Mouse (Mus musculus) MEL (cell line): ENCODE data around the gene Vps35l. TPM values are rescaled to one million over a fixed set of nuclear protein-coding genes. Genes with fewer than 3 reads are reported as not detected.

Source experiments
- DNase-seq: peaks from one replicate; pipeline ENCODE4 v3.0.0; 2011; ENCODE audit warnings: low read depth, low spot score
- H3K27ac ChIP-seq: 2 replicates; pipeline ENCODE4 v1.5.1; 2012; ENCODE audit warnings: low read depth, mild to moderate bottlenecking, control low read depth, low read length, moderate library complexity; ENCODE audit not compliant: control insufficient read depth
- H3K27me3 ChIP-seq, 2 experiments: fragments of 150-350 bp in 1 of 2; sonication (generic) in 1 of 2; 2 replicates each; pipeline ENCODE4 v1.6.1; 2012; ENCODE audit warnings: low read length in 2 of 2, mild to moderate bottlenecking in 2 of 2, improper control_type of control experiment in 1 of 2, moderate library complexity in 1 of 2; ENCODE audit not compliant: insufficient read depth in 2 of 2, control insufficient read depth in 1 of 2
- H3K36me3 ChIP-seq, 2 experiments: 2 replicates each; pipeline ENCODE4 v1.6.1; 2012 to 2014; ENCODE audit warnings: low read length in 2 of 2, improper control_type of control experiment in 1 of 2, inconsistent platforms in 1 of 2, mild to moderate bottlenecking in 1 of 2; ENCODE audit not compliant: insufficient read depth in 2 of 2, control insufficient read depth in 1 of 2
- H3K4me1 ChIP-seq, 2 experiments: fragments of 150-350 bp in 1 of 2; sonication (generic) in 1 of 2; 2 replicates each; pipeline ENCODE4 v1.6.1; 2012; ENCODE audit warnings: low read length in 2 of 2, improper control_type of control experiment in 1 of 2, mild to moderate bottlenecking in 1 of 2; ENCODE audit not compliant: insufficient read depth in 2 of 2, control insufficient read depth in 1 of 2
- H3K4me3 ChIP-seq, 2 experiments: fragments of 150-350 bp in 1 of 2; sonication (generic) in 1 of 2; 2 replicates each; pipeline ENCODE4 v1.5.1; 2012; ENCODE audit warnings: low read depth in 2 of 2, low read length in 2 of 2, mild to moderate bottlenecking in 2 of 2, moderate library complexity in 2 of 2, control low read depth in 1 of 2, improper control_type of control experiment in 1 of 2; ENCODE audit not compliant: control insufficient read depth in 1 of 2, insufficient read depth in 1 of 2
- H3K79me2 ChIP-seq: 2 replicates; pipeline ENCODE4 v1.6.1; 2012; ENCODE audit warnings: mild to moderate bottlenecking, low read length, moderate library complexity; ENCODE audit not compliant: control insufficient read depth, poor library complexity, insufficient read depth
- H3K9ac ChIP-seq: 2 replicates; pipeline ENCODE4 v1.6.1; 2012; ENCODE audit warnings: low read depth, mild to moderate bottlenecking, control low read depth, low read length, moderate library complexity; ENCODE audit not compliant: control insufficient read depth, poor library complexity, severe bottlenecking
- H3K9me3 ChIP-seq: fragments of 150-350 bp; sonication (generic); replicated peaks from 2 replicates; pipeline ENCODE4 v1.6.1; 2012; ENCODE audit warnings: mild to moderate bottlenecking, low read length, improper control_type of control experiment, moderate library complexity; ENCODE audit not compliant: insufficient read depth
- BHLHE40 ChIP-seq: IDR thresholded peaks from 2 replicates; pipeline ENCODE4 v1.6.1; 2012; ENCODE audit warnings: low read depth, mild to moderate bottlenecking, inconsistent platforms, low read length, improper control_type of control experiment, borderline replicate concordance
- CHD1 ChIP-seq: IDR thresholded peaks from 2 replicates; pipeline ENCODE4 v1.6.1; 2012; ENCODE audit warnings: low read depth, mild to moderate bottlenecking, inconsistent platforms, low read length, improper control_type of control experiment
- CHD2 ChIP-seq: IDR thresholded peaks from 2 replicates; pipeline ENCODE4 v1.6.1; 2011; ENCODE audit warnings: low read length, improper control_type of control experiment
- CTCF ChIP-seq, 3 experiments: IDR thresholded peaks in 2 of 3; conservative IDR thresholded peaks in 1 of 3; 2 replicates each; pipeline ENCODE4 v1.5.1; 2011 to 2012; ENCODE audit warnings: low read length in 3 of 3, low read depth in 2 of 3, mild to moderate bottlenecking in 2 of 3, improper control_type of control experiment in 1 of 3, inconsistent platforms in 1 of 3, mixed read lengths in 1 of 3, moderate library complexity in 1 of 3; ENCODE audit not compliant: control insufficient read depth in 1 of 3, insufficient read depth in 1 of 3, poor library complexity in 1 of 3, severe bottlenecking in 1 of 3
- E2F4 ChIP-seq: IDR thresholded peaks from 2 replicates; pipeline ENCODE4 v1.6.1; 2011; ENCODE audit warnings: low read depth, low read length, improper control_type of control experiment, borderline replicate concordance
- ELF1 ChIP-seq: IDR thresholded peaks from 2 replicates; pipeline ENCODE4 v1.6.1; 2014; ENCODE audit warnings: low read depth, mild to moderate bottlenecking, inconsistent platforms, low read length, improper control_type of control experiment, moderate library complexity
- EP300 ChIP-seq, 2 experiments: IDR thresholded peaks; 2 replicates each; pipeline ENCODE4 v1.6.1; 2011; ENCODE audit warnings: improper control_type of control experiment in 2 of 2, low read length in 2 of 2, low read depth in 1 of 2, mild to moderate bottlenecking in 1 of 2
- ETS1 ChIP-seq: IDR thresholded peaks from 2 replicates; pipeline ENCODE4 v1.6.1; 2012; ENCODE audit warnings: low read depth, mild to moderate bottlenecking, inconsistent platforms, low read length, improper control_type of control experiment, moderate library complexity
- GABPA ChIP-seq: IDR thresholded peaks from 2 replicates; pipeline ENCODE4 v1.6.1; 2012; ENCODE audit warnings: low read depth, mild to moderate bottlenecking, inconsistent platforms, low read length, improper control_type of control experiment, moderate library complexity
- GATA1 ChIP-seq: IDR thresholded peaks from 2 replicates; pipeline ENCODE4 v1.6.1; 2011; ENCODE audit warnings: low read depth, low read length, improper control_type of control experiment
- HCFC1 ChIP-seq: IDR thresholded peaks from 2 replicates; pipeline ENCODE4 v1.6.1; 2012; ENCODE audit warnings: low read depth, mild to moderate bottlenecking, inconsistent platforms, low read length, improper control_type of control experiment, moderate library complexity
- JUND ChIP-seq: IDR thresholded peaks from 2 replicates; pipeline ENCODE4 v1.6.1; 2011; ENCODE audit warnings: low read depth, mild to moderate bottlenecking, improper control_type of control experiment, low read length
- KAT2A ChIP-seq: conservative IDR thresholded peaks from 2 replicates; pipeline ENCODE4 v1.6.1; 2012; ENCODE audit warnings: low read depth, low read length, improper control_type of control experiment, inconsistent platforms
- MAFK ChIP-seq: IDR thresholded peaks from 2 replicates; pipeline ENCODE4 v1.6.1; 2011; ENCODE audit warnings: low read depth, mild to moderate bottlenecking, low read length, improper control_type of control experiment, borderline replicate concordance
- MAX ChIP-seq: IDR thresholded peaks from 2 replicates; pipeline ENCODE4 v1.6.1; 2011; ENCODE audit warnings: low read length, improper control_type of control experiment
- MAZ ChIP-seq: IDR thresholded peaks from 2 replicates; pipeline ENCODE4 v1.6.1; 2012; ENCODE audit warnings: low read depth, mild to moderate bottlenecking, inconsistent platforms, low read length, improper control_type of control experiment
- MEF2A ChIP-seq: IDR thresholded peaks from 2 replicates; pipeline ENCODE4 v1.6.1; 2014; ENCODE audit warnings: low read depth, mild to moderate bottlenecking, inconsistent platforms, low read length, improper control_type of control experiment; ENCODE audit not compliant: poor library complexity, insufficient replicate concordance, severe bottlenecking; ENCODE audit errors: extremely low read depth
- MXI1 ChIP-seq: IDR thresholded peaks from 2 replicates; pipeline ENCODE4 v1.6.1; 2011; ENCODE audit warnings: mild to moderate bottlenecking, low read depth, low read length, improper control_type of control experiment
- MYB ChIP-seq: IDR thresholded peaks from 2 replicates; pipeline ENCODE4 v1.6.1; 2011; ENCODE audit warnings: mild to moderate bottlenecking, low read depth, low read length, improper control_type of control experiment
- MYC ChIP-seq: IDR thresholded peaks from 2 replicates; pipeline ENCODE4 v1.6.1; 2011; ENCODE audit warnings: low read depth, mild to moderate bottlenecking, low read length, improper control_type of control experiment, moderate library complexity
- NELFE ChIP-seq: IDR thresholded peaks from 2 replicates; pipeline ENCODE4 v1.6.1; 2011; ENCODE audit warnings: low read depth, low read length, improper control_type of control experiment
- NRF1 ChIP-seq: IDR thresholded peaks from 2 replicates; pipeline ENCODE4 v1.6.1; 2014; ENCODE audit warnings: low read depth, mild to moderate bottlenecking, inconsistent platforms, low read length, improper control_type of control experiment, moderate library complexity; ENCODE audit not compliant: poor library complexity, insufficient read depth, severe bottlenecking
- POLR2A ChIP-seq, 2 experiments: IDR thresholded peaks; 2 replicates each; pipeline ENCODE4 v1.6.1; 2011 to 2012; ENCODE audit warnings: low read length in 2 of 2, mild to moderate bottlenecking in 2 of 2, control low read depth in 1 of 2, improper control_type of control experiment in 1 of 2, low read depth in 1 of 2, moderate library complexity in 1 of 2; ENCODE audit not compliant: control insufficient read depth in 1 of 2, insufficient read depth in 1 of 2, poor library complexity in 1 of 2
- POLR2AphosphoS2 ChIP-seq: IDR thresholded peaks from 2 replicates; pipeline ENCODE4 v1.6.1; 2011; ENCODE audit warnings: low read length, improper control_type of control experiment
- POLR2AphosphoS5 ChIP-seq: IDR thresholded peaks from 2 replicates; pipeline ENCODE4 v1.6.1; 2012; ENCODE audit warnings: low read depth, borderline replicate concordance, mild to moderate bottlenecking, inconsistent platforms, low read length, moderate library complexity, mixed read lengths
- RAD21 ChIP-seq: IDR thresholded peaks from 2 replicates; pipeline ENCODE4 v1.6.1; 2011; ENCODE audit warnings: mild to moderate bottlenecking, low read depth, low read length, improper control_type of control experiment
- RCOR1 ChIP-seq: IDR thresholded peaks from 2 replicates; pipeline ENCODE4 v1.6.1; 2012; ENCODE audit warnings: low read depth, mild to moderate bottlenecking, inconsistent platforms, low read length, improper control_type of control experiment
- SIN3A ChIP-seq: IDR thresholded peaks from 2 replicates; pipeline ENCODE4 v1.6.1; 2012; ENCODE audit warnings: low read length, improper control_type of control experiment, inconsistent platforms
- SMC3 ChIP-seq: IDR thresholded peaks from 2 replicates; pipeline ENCODE4 v1.6.1; 2011; ENCODE audit warnings: low read depth, low read length, improper control_type of control experiment
- TAL1 ChIP-seq: IDR thresholded peaks from 2 replicates; pipeline ENCODE4 v1.6.1; 2012; ENCODE audit warnings: mild to moderate bottlenecking, inconsistent platforms, low read length, moderate library complexity, mixed read lengths
- TBP ChIP-seq: IDR thresholded peaks from 2 replicates; pipeline ENCODE4 v1.8.0; 2011; ENCODE audit warnings: low read depth, low read length, improper control_type of control experiment
- TCF12 ChIP-seq: IDR thresholded peaks from 2 replicates; pipeline ENCODE4 v1.6.1; 2014; ENCODE audit warnings: low read depth, mild to moderate bottlenecking, inconsistent platforms, low read length, improper control_type of control experiment, moderate library complexity
- UBTF ChIP-seq: IDR thresholded peaks from 2 replicates; pipeline ENCODE4 v1.6.1; 2012; ENCODE audit warnings: low read depth, mild to moderate bottlenecking, inconsistent platforms, low read length, improper control_type of control experiment, moderate library complexity, borderline replicate concordance; ENCODE audit not compliant: insufficient read depth
- USF2 ChIP-seq, 2 experiments: IDR thresholded peaks; 2 replicates each; pipeline ENCODE4 v1.6.1; 2011 to 2012; ENCODE audit warnings: improper control_type of control experiment in 2 of 2, low read length in 2 of 2, borderline replicate concordance in 1 of 2, inconsistent platforms in 1 of 2, low read depth in 1 of 2, mild to moderate bottlenecking in 1 of 2; ENCODE audit not compliant: insufficient read depth in 1 of 2
- ZC3H11A ChIP-seq: IDR thresholded peaks from 2 replicates; pipeline ENCODE4 v1.6.1; 2012; ENCODE audit warnings: low read depth, mild to moderate bottlenecking, inconsistent platforms, low read length, improper control_type of control experiment
- ZKSCAN1 ChIP-seq: IDR thresholded peaks from 2 replicates; pipeline ENCODE4 v1.6.1; 2012; ENCODE audit warnings: low read depth, mild to moderate bottlenecking, inconsistent platforms, low read length, improper control_type of control experiment, moderate library complexity
- ZMIZ1 ChIP-seq: IDR thresholded peaks from 2 replicates; pipeline ENCODE4 v1.6.1; 2012; ENCODE audit warnings: low read depth, mild to moderate bottlenecking, inconsistent platforms, low read length, improper control_type of control experiment, moderate library complexity
- ZNF384 ChIP-seq: IDR thresholded peaks from 2 replicates; pipeline ENCODE4 v1.6.1; 2012; ENCODE audit warnings: low read depth, mild to moderate bottlenecking, inconsistent platforms, low read length, improper control_type of control experiment
- polyA plus RNA-seq, 2 experiments: library from polyadenylated mRNA; stranded (reverse) in 1 of 2; unstranded in 1 of 2; fragments of >175 nt in 1 of 2; fragments of >200 nt in 1 of 2; gene quantifications; 2 replicates each; pipeline versions ENCODE4 v1.2.1 to v1.2.4; 2012; ENCODE audit warnings: low replicate concordance in 2 of 2, low read depth in 1 of 2; ENCODE audit not compliant: insufficient read length in 2 of 2, insufficient read depth in 1 of 2, missing spikeins in 1 of 2
- total RNA-seq: library from RNA; depleted of rRNA; stranded (reverse); fragments of 300-350 nt; gene quantifications from 2 replicates; pipeline ENCODE4 v1.2.3, GENCODE M21; 2012

Vps35l gene
- total and polyA plus RNA-seq, 3 experiments = 37.6 to 87.4 TPM; not detected in 1

DNA sequence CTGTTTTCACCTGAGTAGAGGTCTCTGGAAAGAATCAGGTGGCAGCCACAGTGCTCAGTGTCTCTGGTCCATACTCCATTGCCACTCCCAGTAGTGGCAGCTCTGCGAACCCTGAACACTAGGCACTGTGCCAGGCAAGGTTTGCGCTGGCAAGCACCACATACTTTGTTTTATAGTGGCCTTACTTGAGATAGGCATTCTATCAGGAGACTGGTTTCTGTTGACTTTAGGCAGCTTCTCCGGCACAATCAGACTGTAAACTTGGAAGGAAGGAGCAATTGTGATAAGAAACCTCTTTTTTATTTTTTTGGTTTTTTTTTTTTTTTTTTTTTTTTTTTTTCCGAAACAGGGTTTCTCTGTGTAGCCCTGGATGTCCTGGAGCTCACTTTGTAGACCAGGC lies 32.0 kb upstream of the Vps35l start:
- peaks cover 4 to 25% of the 10 kb centered on the region in 2 experiments for H3K4me1 ChIP-seq
- peaks cover 0 to 31% of the 10 kb centered on the region in 2 experiments; a peak in 2 of 4 replicates for H3K36me3 ChIP-seq
- H3K27ac ChIP-seq = no peak overlapping the region
- no peak overlapping the region for H3K9ac ChIP-seq
- no peaks in the 10 kb centered on the region for H3K9me3 ChIP-seq
- H3K79me2 ChIP-seq = peaks cover 4% of the 10 kb centered on the region
- no peak overlapping the region for H3K4me3 ChIP-seq
- no peaks in the 10 kb centered on the region for H3K27me3 ChIP-seq
- DNase-seq = peak; percentile 70
- TF ChIP-seq USF2 (IDR thresholded peaks at IDR 0.05; ENCODE audit: borderline replicate concordance in 1 of 2, insufficient read depth in 1 of 2, low read depth in 1 of 2, low read length in 2 of 2) (no peak), ETS1 (peak; percentile 70), POLR2A (IDR thresholded peaks at IDR 0.05; ENCODE audit: control insufficient read depth in 1 of 2, insufficient read depth in 1 of 2, low read depth in 1 of 2, low read length in 2 of 2, poor library complexity in 1 of 2) (no peak), MYB (no peak), MAFK (no peak), GATA1 (peak; percentile 65), UBTF (no peak), TCF12 (peak; percentile 50; the same call in 1 of the 2 replicates), HCFC1 (no peak), ZNF384 (peak; percentile 94), TBP (no peak), BHLHE40 (0 out of 2 replicates have a peak, but pooled peaks have one; percentile 62), POLR2AphosphoS5 (no peak), POLR2AphosphoS2 (no peak), TAL1 (no peak), SIN3A (peak; percentile 47), MAX (no peak), EP300 (IDR thresholded peaks at IDR 0.05; ENCODE audit: low read depth in 1 of 2, low read length in 2 of 2) (peak; percentile 43 to 61; a peak in 2 of 4 replicates), CHD1 (no peak), MXI1 (no peak; the same call in 1 of the 2 replicates), ELF1 (no peak), ZMIZ1 (no peak), E2F4 (no peak), GABPA (no peak), RCOR1 (peak; percentile 76; the same call in 1 of the 2 replicates), ZKSCAN1 (no peak), MYC (no peak), JUND (no peak), KAT2A (no peak), CTCF (IDR thresholded peaks at IDR 0.05 in 2 of 3, conservative IDR thresholded peaks at IDR 0.05 in 1 of 3; ENCODE audit: control insufficient read depth in 1 of 3, insufficient read depth in 1 of 3, low read depth in 2 of 3, low read length in 3 of 3, poor library complexity in 1 of 3, severe bottlenecking in 1 of 3) (no peak), ZC3H11A (no peak), MEF2A (no peak), RAD21 (no peak), NRF1 (no peak), MAZ (no peak), SMC3 (no peak), CHD2 (no peak), NELFE (no peak)
